Mouse (Mus musculus) stomach, postnatal 0 days (tissue): ENCODE results near the gene Mtr. TPM values are rescaled to one million over a fixed set of nuclear protein-coding genes. Genes with fewer than 3 reads are reported as not detected.
A peak's percentile ranks its signal among the peaks of the same experiment; 100 is the strongest.

ENCODE experiments used
- ATAC-seq: fragments of 200-750 bp; cut with Nextera tagmentation; 2 replicates; pipeline ENCODE4 v1.8.0; 2017; ENCODE audit not compliant: low FRiP score, low TSS enrichment
- DNase-seq: peaks from one replicate; pipeline ENCODE4 v3.0.0-alpha.2; 2016; ENCODE audit warnings: low spot score
- H3K27ac ChIP-seq: fragments of 300-500 bp; sonication (generic); replicated peaks from 2 replicates; pipeline ENCODE4 v1.5.1; 2014; ENCODE audit warnings: mild to moderate bottlenecking, control low read depth
- H3K27me3 ChIP-seq: fragments of 300-500 bp; sonication (generic); 2 replicates; pipeline ENCODE4 v1.6.1; 2014; ENCODE audit warnings: low read length; ENCODE audit not compliant: control insufficient read depth, insufficient read depth
- H3K36me3 ChIP-seq: fragments of 300-500 bp; sonication (generic); 2 replicates; pipeline ENCODE4 v1.6.1; 2014; ENCODE audit warnings: low read length, mixed read lengths; ENCODE audit not compliant: control insufficient read depth, insufficient read depth
- H3K4me1 ChIP-seq: fragments of 300-500 bp; sonication (generic); replicated peaks from 2 replicates; pipeline ENCODE4 v1.6.1; 2014; ENCODE audit warnings: antibody characterized with exemption; ENCODE audit not compliant: control insufficient read depth, insufficient read depth
- H3K4me2 ChIP-seq: fragments of 300-500 bp; sonication (generic); replicated peaks from 2 replicates; pipeline ENCODE4 v1.6.1; 2014; ENCODE audit warnings: low read depth, mild to moderate bottlenecking, control low read depth, moderate library complexity
- H3K4me3 ChIP-seq: fragments of 300-500 bp; sonication (generic); 2 replicates; pipeline ENCODE4 v1.5.1; 2014; ENCODE audit warnings: low read depth, low read length, control low read depth
- H3K9ac ChIP-seq: fragments of 300-500 bp; sonication (generic); 2 replicates; pipeline ENCODE4 v1.6.1; 2014; ENCODE audit warnings: mild to moderate bottlenecking, low read length, control low read depth, mixed read lengths
- H3K9me3 ChIP-seq: fragments of 300-500 bp; sonication (generic); 2 replicates; pipeline ENCODE4 v1.6.1; 2016; ENCODE audit warnings: low read length; ENCODE audit not compliant: control insufficient read depth
- CTCF ChIP-seq: IDR thresholded peaks from 2 replicates; pipeline ENCODE4 v1.5.1; 2016; ENCODE audit warnings: antibody characterized with exemption, low read depth, mild to moderate bottlenecking, moderate library complexity
- EP300 ChIP-seq: optimal IDR thresholded peaks from 2 replicates; pipeline ENCODE3; 2016; ENCODE audit warnings: antibody characterized with exemption
- WGBS: fragments of 180-500 bp; shearing (Covaris S2); extraction: QIAGEN DNeasy Blood & Tissue Kit; methylation state at CpG from one replicate; pipeline ENCODE4 v1.1.7; 2014; 5-methylcytosine and 5-hydroxymethylcytosine counted together
- polyA plus RNA-seq: library from polyadenylated mRNA; unstranded; fragments of >200 nt; fragmentation: Nextera tagmentation; extraction: Ambion mirVana; gene quantifications from 2 replicates; pipeline ENCODE4 v1.2.1, GENCODE M21; 2015

The Mtr gene
- polyA plus RNA-seq, 1 experiment from 2014 or later = 2.9 TPM

GRCm38 (mm10) chr13:12200372-12200771 is 57.5 kb downstream of the Mtr start:
- H3K27ac ChIP-seq = no peak overlapping the region
- H3K36me3 ChIP-seq = peaks cover under 1% of the 10 kb centered on the region; the same call in 1 of the 2 replicates
- DNase-seq (no peak), ATAC-seq (no peak)
- H3K4me2 ChIP-seq = no peak overlapping the region
- H3K4me3 ChIP-seq = no peak overlapping the region
- H3K4me1 ChIP-seq = no peaks in the 10 kb centered on the region
- no peaks in the 10 kb centered on the region for H3K9me3 ChIP-seq
- TF ChIP-seq EP300 (no peak), CTCF (no peak)
- H3K9ac ChIP-seq = no peak overlapping the region
- WGBS = 79% methylated on average over 5 of the region's 5 CpGs
- H3K27me3 ChIP-seq = no peaks in the 10 kb centered on the region

GRCm38 (mm10) chr13:12198486-12198885 is 59.4 kb downstream of the Mtr start:
- no peak for ATAC-seq
- WGBS = 86% methylated on average over 2 of the region's 2 CpGs
- H3K27ac ChIP-seq = no peak overlapping the region

GRCm38 (mm10) chr13:12196861-12197260 is 61.1 kb downstream of the Mtr start:
- H3K4me2 ChIP-seq = no peak overlapping the region
- ATAC-seq (no peak), DNase-seq (no peak)
- 88% methylated on average over 4 of the region's 4 CpGs for WGBS
- H3K4me3 ChIP-seq = no peak overlapping the region
- TF ChIP-seq CTCF (no peak), EP300 (no peak)
- no peak overlapping the region for H3K27ac ChIP-seq
- H3K4me1 ChIP-seq = no peaks in the 10 kb centered on the region
- no peaks in the 10 kb centered on the region for H3K27me3 ChIP-seq
- H3K9ac ChIP-seq = no peak overlapping the region
- H3K9me3 ChIP-seq = no peaks in the 10 kb centered on the region
- peaks cover 4% of the 10 kb centered on the region; the same call in 1 of the 2 replicates for H3K36me3 ChIP-seq

More at GRCm38 (mm10) chr13:12198486-12198885, 59.4 kb downstream of the Mtr start:
- no peak for DNase-seq
- Histone ChIP-seq H3K4me1 (no peaks in the 10 kb centered on the region), H3K36me3 (peaks cover 4% of the 10 kb centered on the region; the same call in 1 of the 2 replicates), H3K9me3 (no peaks in the 10 kb centered on the region), H3K27me3 (no peaks in the 10 kb centered on the region), H3K4me2 (no peak overlapping the region), H3K9ac (no peak overlapping the region), H3K4me3 (no peak overlapping the region)
- TF ChIP-seq EP300 (no peak), CTCF (no peak)

GRCm38 (mm10) chr13:12196012-12196411 is 61.9 kb downstream of the Mtr start:
- H3K27ac ChIP-seq = no peak overlapping the region
- H3K27me3 ChIP-seq = no peaks in the 10 kb centered on the region
- TF ChIP-seq CTCF (no peak), EP300 (no peak)
- H3K4me3 ChIP-seq = no peak overlapping the region
- 89% methylated on average over 3 of the region's 3 CpGs for WGBS
- H3K4me1 ChIP-seq = no peaks in the 10 kb centered on the region
- no peak overlapping the region for H3K9ac ChIP-seq
- ATAC-seq (no peak), DNase-seq (no peak)
- no peak overlapping the region for H3K4me2 ChIP-seq
- no peaks in the 10 kb centered on the region for H3K9me3 ChIP-seq
- peaks cover 4% of the 10 kb centered on the region; the same call in 1 of the 2 replicates for H3K36me3 ChIP-seq

- H3K9me3 ChIP-seq = no peaks in the 10 kb centered on the region
- 0 out of 2 replicates have a peak, but pooled peaks have one; percentile 59 for ATAC-seq
- no peaks in the 10 kb centered on the region for H3K4me1 ChIP-seq
- 67% methylated on average over 12 of the region's 12 CpGs for WGBS
- no peak overlapping the region for H3K4me3 ChIP-seq
- TF ChIP-seq EP300 (no peak), CTCF (no peak)
- H3K9ac ChIP-seq = no peak overlapping the region
- no peak overlapping the region for H3K27ac ChIP-seq
- no peak overlapping the region for H3K4me2 ChIP-seq
- no peaks in the 10 kb centered on the region for H3K27me3 ChIP-seq
- DNase-seq = no peak
- H3K36me3 ChIP-seq = peaks cover 5% of the 10 kb centered on the region; the same call in 1 of the 2 replicates
Observed at GRCm38 (mm10) chr13:12194942-12195662, 62.8 kb downstream of the Mtr start.

- ATAC-seq = no peak
- 94% methylated on average over 11 of the region's 11 CpGs for WGBS
- Histone ChIP-seq H3K27me3 (no peaks in the 10 kb centered on the region), H3K4me2 (no peak overlapping the region), H3K9ac (no peak overlapping the region), H3K9me3 (no peaks in the 10 kb centered on the region), H3K4me1 (no peaks in the 10 kb centered on the region), H3K36me3 (peaks cover 6% of the 10 kb centered on the region; the same call in 1 of the 2 replicates), H3K4me3 (no peak overlapping the region), H3K27ac (no peak overlapping the region)
- no peak for DNase-seq
- TF ChIP-seq EP300 (no peak), CTCF (no peak)
Observed at GRCm38 (mm10) chr13:12189219-12189618, 68.7 kb downstream of the Mtr start.
